Mouse (Mus musculus) myocyte (in vitro differentiated cells): ENCODE results near the gene Ripor2.

Experiments used
- POLR2A ChIP-seq: IDR thresholded peaks from one replicate; pipeline ENCODE4 v1.6.1; 2011; ENCODE audit warnings: low read depth, mild to moderate bottlenecking, control low read depth, moderate library complexity; ENCODE audit not compliant: insufficient read length
- POLR2AphosphoS2 ChIP-seq: IDR thresholded peaks from one replicate; pipeline ENCODE4 v1.6.1; 2011; ENCODE audit warnings: low read depth, control low read depth; ENCODE audit not compliant: insufficient read length

- no peak for TF ChIP-seq POLR2AphosphoS2
- TF ChIP-seq POLR2A = no peak
Observed at GRCm38 (mm10) chr13:24656719-24657497, 74.9 kb downstream of the Ripor2 start.
